Mouse (Mus musculus): ENCODE data around the gene Myrfl.

The Myrfl gene

GRCm38 (mm10) chr10:116760561-116760960, 136.2 kb downstream of the Myrfl start:
- DNase-seq (ENCODE audit: low spot score in 2 of 2), result no peak

GRCm38 (mm10) chr10:116759816-116760215, 136.9 kb downstream of the Myrfl start:
- DNase-seq (ENCODE audit: low spot score in 2 of 2), result no peak

- DNase-seq (ENCODE audit: low spot score in 2 of 2), result peak; percentile 46 to 60
Observed at GRCm38 (mm10) chr10:116755881-116756581, 140.7 kb downstream of the Myrfl start.

- no peak for DNase-seq (ENCODE audit: low spot score in 2 of 2)
Observed at GRCm38 (mm10) chr10:116754940-116755339, 141.8 kb downstream of the Myrfl start.

GRCm38 (mm10) chr10:116750895-116751294, 145.8 kb downstream of the Myrfl start:
- no peak for DNase-seq (ENCODE audit: low spot score in 2 of 2)

GRCm38 (mm10) chr10:116750062-116750461, 146.7 kb downstream of the Myrfl start:
- DNase-seq (ENCODE audit: low spot score in 2 of 2), result no peak

- DNase-seq (ENCODE audit: low spot score in 2 of 2), result no peak
Observed at GRCm38 (mm10) chr10:116748681-116749080, 148.0 kb downstream of the Myrfl start.

- DNase-seq (ENCODE audit: low spot score in 2 of 2), result no peak
Observed at GRCm38 (mm10) chr10:116746281-116747011, 150.3 kb downstream of the Myrfl start.

- no peak for DNase-seq (ENCODE audit: low spot score in 2 of 2)
Observed at GRCm38 (mm10) chr10:116742696-116743095, 154.0 kb downstream of the Myrfl start.

GRCm38 (mm10) chr10:116742189-116742588, 154.5 kb downstream of the Myrfl start:
- DNase-seq (ENCODE audit: low spot score in 2 of 2), result no peak

GRCm38 (mm10) chr10:116741343-116741742, 155.4 kb downstream of the Myrfl start:
- DNase-seq (ENCODE audit: low spot score in 2 of 2), result no peak

- DNase-seq (ENCODE audit: low spot score in 2 of 2), result peak in 1 of 2 experiments; percentile 26
Observed at GRCm38 (mm10) chr10:116740073-116740472, 156.6 kb downstream of the Myrfl start.

GRCm38 (mm10) chr10:116738533-116738932, 158.2 kb downstream of the Myrfl start:
- no peak for DNase-seq (ENCODE audit: low spot score in 2 of 2)

GRCm38 (mm10) chr10:116735607-116736006, 161.1 kb downstream of the Myrfl start:
- DNase-seq (ENCODE audit: low spot score in 2 of 2), result peak; percentile 75 to 80

GRCm38 (mm10) chr10:116733651-116734050, 163.1 kb downstream of the Myrfl start:
- no peak for DNase-seq (ENCODE audit: low spot score in 2 of 2)

- DNase-seq (ENCODE audit: low spot score in 2 of 2), result no peak
Observed at GRCm38 (mm10) chr10:116730033-116730652, 166.6 kb downstream of the Myrfl start.

- DNase-seq (ENCODE audit: low spot score in 2 of 2), result no peak
Observed at GRCm38 (mm10) chr10:116728860-116729259, 167.9 kb downstream of the Myrfl start.

GRCm38 (mm10) chr10:116727702-116728298, 168.9 kb downstream of the Myrfl start:
- no peak for DNase-seq (ENCODE audit: low spot score in 2 of 2)
